Mouse (Mus musculus) forebrain, postnatal 0 days (tissue): Measurements from ENCODE around the gene Gm21905. TPM values are rescaled to one million over a fixed set of nuclear protein-coding genes. Genes with fewer than 3 reads are reported as not detected.
A peak's percentile ranks its signal among the peaks of the same experiment; 100 is the strongest.

Experiments
- ATAC-seq: fragments of 200-750 bp; cut with Nextera tagmentation; 2 replicates; pipeline ENCODE4 v1.8.0; 2017; ENCODE audit warnings: mild to moderate bottlenecking, moderate library complexity
- DNase-seq: peaks from one replicate; pipeline ENCODE4 v3.0.0-alpha.2; 2015
- H3K27ac ChIP-seq: fragments of 300-500 bp; sonication (generic); 2 replicates; pipeline ENCODE4 v1.5.1; 2014; ENCODE audit warnings: low read depth, mild to moderate bottlenecking, antibody characterized with exemption, low read length, moderate library complexity, mixed read lengths
- H3K27me3 ChIP-seq: fragments of 300-500 bp; sonication (generic); 2 replicates; pipeline ENCODE4 v1.6.1; 2014; ENCODE audit warnings: mild to moderate bottlenecking, low read length, mixed read lengths; ENCODE audit not compliant: insufficient read depth
- H3K36me3 ChIP-seq: fragments of 300-500 bp; sonication (generic); 2 replicates; pipeline ENCODE4 v1.6.1; 2014; ENCODE audit warnings: mild to moderate bottlenecking, moderate library complexity; ENCODE audit not compliant: insufficient read depth
- H3K4me1 ChIP-seq: fragments of 300-500 bp; sonication (generic); 2 replicates; pipeline ENCODE4 v1.6.1; 2014; ENCODE audit warnings: antibody characterized with exemption; ENCODE audit not compliant: insufficient read depth
- H3K4me2 ChIP-seq: fragments of 300-500 bp; sonication (generic); 2 replicates; pipeline ENCODE4 v1.6.1; 2014; ENCODE audit warnings: low read depth, mild to moderate bottlenecking, moderate library complexity
- H3K4me3 ChIP-seq: fragments of 300-500 bp; sonication (generic); 2 replicates; pipeline ENCODE4 v1.5.1; 2014; ENCODE audit warnings: low read depth, low read length, mixed read lengths
- H3K9ac ChIP-seq: fragments of 300-500 bp; sonication (generic); 2 replicates; pipeline ENCODE4 v1.6.1; 2014; ENCODE audit warnings: mild to moderate bottlenecking
- H3K9me3 ChIP-seq: fragments of 300-500 bp; sonication (generic); 2 replicates; pipeline ENCODE4 v1.6.1; 2016; ENCODE audit warnings: low read length
- CTCF ChIP-seq: sonication (generic); IDR thresholded peaks from 2 replicates; pipeline ENCODE4 v1.5.1; 2016; ENCODE audit warnings: antibody characterized with exemption, control low read depth, low read depth
- WGBS: fragments of 180-500 bp; shearing (Covaris S2); extraction: QIAGEN DNeasy Blood & Tissue Kit; methylation state at CpG from one replicate; pipeline ENCODE4 v1.1.7; 2014; 5-methylcytosine and 5-hydroxymethylcytosine counted together
- polyA plus RNA-seq: library from polyadenylated mRNA; unstranded; fragments of >200 nt; fragmentation: Nextera tagmentation; extraction: Ambion mirVana; gene quantifications from 2 replicates; pipeline ENCODE4 v1.2.1, GENCODE M21; 2015
- total RNA-seq: library from RNA; depleted of rRNA; stranded (reverse); fragments of >200 nt; gene quantifications from 2 replicates; pipeline ENCODE4 v1.2.3, GENCODE M21; 2014; rRNA removed

Gene Gm21905
- not detected in 2 replicates for total RNA-seq
- not detected in 2 replicates for polyA plus RNA-seq

DNA sequence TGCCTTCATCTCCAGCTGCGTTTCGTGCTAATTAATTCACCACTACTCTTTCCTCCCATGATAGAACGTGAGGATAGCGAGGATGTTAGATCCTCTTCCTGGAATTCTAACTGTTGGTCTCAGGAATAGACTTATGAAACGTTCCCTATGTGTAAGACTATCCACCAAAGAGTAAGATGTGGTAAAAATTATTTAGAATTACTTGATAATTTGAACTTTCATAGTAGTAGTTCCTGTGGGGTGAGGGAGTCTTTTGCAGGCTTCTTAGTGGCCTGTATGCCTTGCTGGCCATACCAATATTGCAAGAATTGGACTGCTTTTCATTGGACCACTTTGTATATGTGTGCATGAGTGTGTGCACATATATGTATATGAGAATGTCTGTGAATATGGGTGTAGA is at the start of gene Gm21905:
Gene Gm21905 (minus strand): TSS at position 101 of the 400 bp plus-strand sequence.
- DNase-seq = no peak
- no peak for ATAC-seq
- Histone ChIP-seq H3K36me3 (no peaks in the 10 kb centered on the region), H3K27me3 (no peaks in the 10 kb centered on the region), H3K4me3 (no peak within 1 kb of the TSS), H3K27ac (no peak within 1 kb of the TSS), H3K4me2 (no peak within 1 kb of the TSS), H3K4me1 (no peaks in the 10 kb centered on the region), H3K9ac (no peak within 1 kb of the TSS), H3K9me3 (no peaks in the 10 kb centered on the region)
- TF ChIP-seq CTCF = no peak
- 78% methylated on average over 5 of the region's 5 CpGs for WGBS

DNA sequence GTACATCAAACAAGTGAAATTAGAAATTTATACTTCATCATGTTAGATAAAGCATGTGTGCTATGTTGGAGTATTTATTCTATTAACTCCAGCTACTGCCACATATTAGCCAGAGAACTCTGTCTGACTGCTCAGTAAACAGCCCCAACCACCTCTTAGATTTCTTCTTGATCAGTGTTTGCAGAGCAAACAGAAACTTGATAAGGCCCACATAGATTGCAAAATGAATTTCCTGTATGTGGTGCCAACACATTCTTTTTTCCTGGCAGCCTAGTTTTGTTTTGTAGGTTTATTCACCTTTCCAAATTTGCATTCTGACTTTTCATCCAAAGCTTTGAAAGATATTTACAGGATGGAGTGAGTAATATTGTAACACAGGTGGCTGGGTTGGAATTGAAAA is 44.2 kb upstream of the Gm21905 start:
- TF ChIP-seq CTCF = no peak
- ATAC-seq = no peak
- Histone ChIP-seq H3K4me1 (no peaks in the 10 kb centered on the region), H3K9me3 (no peaks in the 10 kb centered on the region), H3K9ac (no peak overlapping the region), H3K4me2 (no peak overlapping the region), H3K27ac (no peak overlapping the region), H3K36me3 (no peaks in the 10 kb centered on the region), H3K4me3 (no peak overlapping the region), H3K27me3 (no peaks in the 10 kb centered on the region)
- no peak for DNase-seq

DNA sequence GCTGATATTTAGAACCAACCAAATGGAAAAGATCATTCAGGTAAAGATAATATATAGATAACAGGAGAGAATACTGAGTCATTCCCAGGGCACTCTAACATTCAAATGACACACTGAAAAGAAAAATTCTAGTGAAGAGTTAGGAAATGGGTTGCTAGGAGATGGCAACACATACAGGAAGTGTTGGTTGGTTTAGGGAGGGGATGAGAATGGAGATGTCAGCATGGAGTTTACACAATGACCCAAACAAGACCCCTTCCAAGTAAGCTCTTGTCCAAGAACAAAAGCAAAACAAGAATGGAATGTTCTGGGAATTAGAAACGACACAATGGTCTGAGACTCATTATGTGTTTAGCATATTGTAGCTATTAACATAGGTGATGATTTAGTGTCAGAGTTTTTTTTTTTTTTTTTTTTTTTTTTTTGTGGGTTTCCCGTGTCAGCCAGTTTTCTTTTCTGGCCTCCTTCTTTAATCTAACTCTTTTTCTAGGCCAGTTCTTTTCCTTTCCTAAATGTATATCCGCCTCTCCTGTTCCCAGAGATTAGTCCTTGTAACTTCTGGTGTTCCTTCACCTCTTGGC is 35.8 kb upstream of the Gm21905 start:
- Histone ChIP-seq H3K9ac (no peak overlapping the region), H3K4me3 (no peak overlapping the region), H3K4me1 (no peaks in the 10 kb centered on the region), H3K27ac (no peak overlapping the region), H3K36me3 (no peaks in the 10 kb centered on the region), H3K27me3 (no peaks in the 10 kb centered on the region), H3K4me2 (no peak overlapping the region), H3K9me3 (no peaks in the 10 kb centered on the region)
- DNase-seq = no peak
- 55% methylated on average over 3 of the region's 3 CpGs for WGBS
- TF ChIP-seq CTCF = no peak
- ATAC-seq = no peak

DNA sequence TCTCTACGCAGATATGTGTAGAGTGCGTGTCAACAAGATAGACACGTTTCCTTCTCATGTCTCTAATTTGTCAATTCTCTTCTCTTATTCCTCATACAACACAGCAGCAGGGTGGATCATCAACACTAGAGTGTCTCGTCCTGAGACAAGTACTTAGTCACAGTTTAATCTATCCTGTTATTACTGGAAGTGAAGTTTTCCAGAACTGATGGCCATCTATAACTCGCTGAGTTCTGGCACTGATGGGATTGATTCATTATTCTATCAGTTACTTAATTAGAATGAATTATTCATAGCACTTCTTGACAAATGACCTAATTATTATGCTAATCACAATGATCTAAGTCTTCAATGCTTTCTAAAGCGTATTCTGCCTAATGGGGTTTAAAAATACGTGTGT is 23.3 kb upstream of the Gm21905 start:
- Histone ChIP-seq H3K27ac (no peak overlapping the region), H3K4me2 (no peak overlapping the region), H3K27me3 (no peaks in the 10 kb centered on the region), H3K4me3 (no peak overlapping the region), H3K4me1 (no peaks in the 10 kb centered on the region), H3K36me3 (no peaks in the 10 kb centered on the region), H3K9ac (no peak overlapping the region), H3K9me3 (no peaks in the 10 kb centered on the region)
- peak; percentile 64; the same call in 1 of the 2 replicates for ATAC-seq
- peak; percentile 16 for DNase-seq
- TF ChIP-seq CTCF = no peak
- WGBS = 29% methylated on average over 7 of the region's 7 CpGs

DNA sequence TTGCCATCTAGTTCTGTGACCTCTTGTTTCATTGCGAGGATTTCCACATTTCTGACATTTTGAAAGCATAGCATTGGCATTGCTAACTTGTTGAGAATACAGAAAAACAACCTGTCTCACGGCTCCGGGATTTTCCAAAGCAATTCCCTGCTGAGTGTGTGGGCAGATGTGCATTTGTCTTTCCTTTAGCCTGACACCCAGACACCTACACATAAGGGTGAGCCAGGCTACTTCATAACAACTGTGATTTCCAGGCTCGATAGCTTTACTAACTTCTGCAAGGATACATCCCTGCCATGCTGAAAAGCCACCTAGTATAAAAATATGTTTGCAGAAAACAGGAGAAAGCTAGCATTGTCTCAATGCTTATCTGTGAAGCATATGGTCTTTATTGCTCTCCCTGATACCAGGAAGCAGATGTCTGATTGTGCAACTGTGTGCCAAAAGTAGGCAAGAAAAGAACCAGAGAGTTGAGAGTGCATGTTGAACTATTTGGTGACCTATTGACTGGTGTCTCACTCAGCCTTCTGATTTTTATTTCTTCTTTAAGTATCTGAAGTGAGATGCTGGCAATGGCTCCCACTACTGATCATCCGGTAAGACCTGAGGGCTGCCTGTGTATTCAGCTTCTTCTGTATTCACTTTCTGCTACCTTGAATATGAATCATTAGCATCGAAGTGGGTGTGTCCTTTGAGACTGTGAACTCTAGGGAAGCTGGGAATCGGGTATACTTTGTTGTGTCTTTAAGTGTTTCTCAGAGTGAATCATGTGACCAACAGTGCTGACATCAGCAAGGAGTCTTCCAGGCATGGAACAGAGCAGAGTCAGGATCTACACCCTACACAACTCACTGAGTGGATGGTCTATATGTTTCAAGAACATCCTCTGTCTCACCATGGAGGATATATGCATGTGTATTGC is 15.7 kb upstream of the Gm21905 start:
- no peak overlapping the region for H3K27ac ChIP-seq
- DNase-seq = no peak

DNA sequence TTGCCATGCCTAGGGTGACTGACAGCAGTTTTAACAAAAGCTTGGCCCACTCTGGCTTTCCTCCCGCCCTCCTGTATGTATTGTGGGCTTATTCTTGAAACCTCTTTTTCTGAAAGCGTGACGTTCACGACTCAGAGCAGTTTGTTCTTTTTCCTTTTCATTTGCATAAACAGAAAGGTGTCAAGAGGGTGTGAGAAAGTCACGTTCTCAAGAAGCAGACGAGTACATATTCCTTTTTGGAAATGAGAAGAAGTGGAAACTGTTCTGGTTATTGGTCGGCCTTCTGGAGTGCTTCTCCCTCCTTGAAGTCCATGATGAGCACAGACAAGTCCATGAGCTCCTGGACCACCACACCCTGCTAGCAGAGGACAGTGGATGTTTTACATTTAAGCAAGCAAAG is 9.3 kb upstream of the Gm21905 start:
- no peak overlapping the region for H3K4me3 ChIP-seq
- TF ChIP-seq CTCF = no peak
- no peaks in the 10 kb centered on the region for H3K36me3 ChIP-seq
- 32% methylated on average over 7 of the region's 7 CpGs for WGBS
- H3K4me1 ChIP-seq = no peaks in the 10 kb centered on the region
- no peak overlapping the region for H3K4me2 ChIP-seq
- H3K27ac ChIP-seq = no peak overlapping the region
- DNase-seq (no peak), ATAC-seq (peak; percentile 25; the same call in 1 of the 2 replicates)
- no peak overlapping the region for H3K9ac ChIP-seq
- no peaks in the 10 kb centered on the region for H3K27me3 ChIP-seq
- H3K9me3 ChIP-seq = no peaks in the 10 kb centered on the region

More for the DNA sequence above, 15.7 kb upstream of the Gm21905 start:
- Histone ChIP-seq H3K4me3 (no peak overlapping the region), H3K4me2 (no peak overlapping the region), H3K36me3 (no peaks in the 10 kb centered on the region), H3K9ac (no peak overlapping the region), H3K4me1 (no peaks in the 10 kb centered on the region), H3K27me3 (no peaks in the 10 kb centered on the region), H3K9me3 (no peaks in the 10 kb centered on the region)
- ATAC-seq = no peak
- TF ChIP-seq CTCF = no peak
- 82% methylated on average over 7 of the region's 7 CpGs for WGBS

DNA sequence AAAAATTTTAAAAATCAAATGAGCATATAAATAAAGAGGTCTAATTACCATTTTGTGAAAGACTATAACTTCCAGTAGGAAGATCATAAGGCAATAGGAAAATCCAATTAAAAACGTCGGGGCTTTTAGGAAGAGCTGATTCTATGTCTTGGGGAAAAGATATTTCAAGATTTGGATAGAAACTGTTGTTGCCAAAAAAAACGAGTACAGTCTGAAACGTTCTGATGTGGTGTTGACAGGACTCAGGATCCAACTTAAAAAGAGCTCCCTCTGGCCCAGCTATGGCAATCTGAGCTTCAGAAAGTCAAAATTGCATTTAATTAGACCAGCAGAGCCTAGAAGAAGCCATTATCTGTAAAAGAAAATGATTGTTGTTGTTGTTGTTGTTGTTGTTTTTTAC is 7.9 kb upstream of the Gm21905 start:
- Histone ChIP-seq H3K9ac (no peak overlapping the region), H3K36me3 (no peaks in the 10 kb centered on the region), H3K27me3 (no peaks in the 10 kb centered on the region), H3K27ac (no peak overlapping the region), H3K4me2 (no peak overlapping the region), H3K4me3 (no peak overlapping the region), H3K4me1 (no peaks in the 10 kb centered on the region), H3K9me3 (no peaks in the 10 kb centered on the region)
- DNase-seq = peak; percentile 53
- peak; percentile 89 for ATAC-seq
- TF ChIP-seq CTCF = no peak
- 45% methylated on average over 4 of the region's 4 CpGs for WGBS
